Mouse (Mus musculus): ENCODE data around the gene Hapln1.

GRCm38 (mm10) chr13:89493169-89493568 lies 46.4 kb upstream of the Hapln1 start:
- TF ChIP-seq CTCF (IDR thresholded peaks at IDR 0.05; ENCODE audit: borderline replicate concordance, extremely low read depth, insufficient read depth, insufficient read length) (no peak), POLR2A (IDR thresholded peaks at IDR 0.05; ENCODE audit: borderline replicate concordance, extremely low read depth, insufficient read depth, insufficient read length, poor library complexity, severe bottlenecking) (no peak)

Data from brain, embryonic 14.5 days (tissue).